Mouse (Mus musculus) kidney, postnatal 36 days (tissue): Measurements from ENCODE around the gene Meltf.
"Not testable (repeated sequence)": the region's sequence is repeated elsewhere in the genome, so short reads cannot be mapped to it uniquely, and the experiment has no call there.

Experiments used
- DNase-seq, 2 experiments: peaks; one replicate each; pipeline ENCODE4 v3.0.0; 2021 to 2022; ENCODE audit warnings: mixed read lengths in 2 of 2

Gene Meltf

GRCm38 (mm10) chr16:31935091-31935979, 56.7 kb downstream of the Meltf start:
- DNase-seq: no peak

DNA sequence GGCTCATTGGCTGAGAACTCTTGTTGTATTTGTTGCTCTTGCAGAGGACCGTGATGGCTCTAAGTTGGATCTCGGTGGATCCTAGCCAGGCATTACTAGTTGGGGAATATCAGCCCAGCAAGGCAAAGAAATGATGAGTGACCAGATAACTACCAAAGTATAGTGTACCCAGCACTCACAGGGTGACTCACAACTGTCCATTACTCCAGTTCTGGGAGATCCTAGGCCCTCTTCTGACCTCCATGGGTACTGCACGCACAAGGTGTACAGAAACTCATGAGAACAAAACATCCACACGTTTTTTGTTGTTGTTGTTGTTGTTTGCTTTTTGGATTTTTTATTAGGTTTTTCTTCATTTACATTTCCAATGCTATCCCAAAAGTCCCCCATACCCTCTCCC, 58.0 kb downstream of the Meltf start:
- no peak for DNase-seq

DNA sequence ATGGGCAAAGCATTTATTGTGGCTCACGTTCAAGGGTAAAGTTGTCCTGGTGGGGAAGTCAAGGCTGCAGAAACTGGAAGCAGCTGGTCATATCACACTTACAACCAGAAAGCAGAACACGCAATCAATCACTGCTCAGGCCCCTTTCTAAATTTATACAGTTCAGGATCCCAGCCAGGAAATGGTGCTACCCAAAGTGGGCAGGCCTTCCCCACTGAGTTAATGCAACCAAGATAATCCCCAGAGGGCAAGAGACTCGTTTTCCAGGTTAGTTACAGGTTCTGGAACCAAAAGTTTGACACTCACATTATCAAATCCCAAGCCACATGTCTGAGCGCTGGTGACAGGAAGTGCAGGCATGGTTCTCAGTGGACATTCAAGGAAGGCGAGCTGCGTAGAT, 60.2 kb downstream of the Meltf start:
- no peak for DNase-seq

GRCm38 (mm10) chr16:31940586-31940985, 62.0 kb downstream of the Meltf start:
- no peak for DNase-seq

- DNase-seq: peak; percentile 72 to 92
Observed at GRCm38 (mm10) chr16:31943980-31944379, 65.4 kb downstream of the Meltf start.

DNA sequence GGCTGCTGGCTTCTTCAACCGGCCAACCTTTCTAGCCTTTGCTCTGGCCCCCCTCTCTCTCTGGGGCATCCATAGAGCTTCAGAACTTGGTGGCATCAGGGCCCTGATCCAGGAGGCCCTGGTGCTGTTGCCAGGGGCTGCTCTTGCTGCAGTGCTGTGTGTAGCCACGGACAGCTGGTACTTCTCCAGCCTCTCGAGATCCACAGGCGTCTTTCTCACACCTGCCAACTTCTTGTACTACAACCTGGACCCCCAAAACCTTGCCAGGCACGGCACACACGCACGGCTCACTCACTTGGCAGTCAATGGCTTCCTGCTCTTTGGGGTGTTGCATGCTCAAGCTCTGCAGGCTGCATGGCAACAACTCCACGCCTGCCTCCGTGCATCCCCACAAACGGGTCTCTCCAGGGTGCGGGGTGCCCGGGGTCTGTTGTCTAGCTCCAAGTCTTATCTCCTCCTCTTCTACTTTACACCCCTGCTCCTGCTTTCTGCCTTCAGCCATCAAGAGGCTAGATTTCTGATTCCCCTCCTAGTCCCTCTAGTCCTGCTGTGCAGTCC, 66.2 kb downstream of the Meltf start:
- no peak for DNase-seq

GRCm38 (mm10) chr16:31945372-31945771, 66.8 kb downstream of the Meltf start:
- DNase-seq: no peak

DNA sequence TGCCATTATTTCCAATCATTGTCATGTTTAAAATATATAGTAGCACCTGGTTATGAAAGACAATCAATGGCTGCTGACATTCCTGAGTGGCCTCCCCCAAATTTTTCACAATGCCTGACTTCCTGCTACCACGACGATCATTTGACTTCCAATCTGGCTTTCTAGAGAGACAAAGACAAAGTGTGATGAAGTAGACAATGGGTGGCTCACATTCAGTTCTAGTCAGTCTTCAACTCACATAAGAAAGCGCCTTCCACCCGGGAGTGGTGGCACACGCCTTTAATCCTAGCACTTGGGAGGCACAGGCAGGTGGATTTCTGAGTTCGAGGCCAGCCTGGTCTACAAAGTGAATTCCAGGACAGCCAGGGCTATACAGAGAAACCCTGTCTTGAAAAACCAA, 67.4 kb downstream of the Meltf start:
- DNase-seq: not testable (repeated sequence)

- no peak for DNase-seq
Observed at GRCm38 (mm10) chr16:31947333-31947732, 68.7 kb downstream of the Meltf start.

GRCm38 (mm10) chr16:31947901-31948316, 69.3 kb downstream of the Meltf start:
- no peak for DNase-seq

DNA sequence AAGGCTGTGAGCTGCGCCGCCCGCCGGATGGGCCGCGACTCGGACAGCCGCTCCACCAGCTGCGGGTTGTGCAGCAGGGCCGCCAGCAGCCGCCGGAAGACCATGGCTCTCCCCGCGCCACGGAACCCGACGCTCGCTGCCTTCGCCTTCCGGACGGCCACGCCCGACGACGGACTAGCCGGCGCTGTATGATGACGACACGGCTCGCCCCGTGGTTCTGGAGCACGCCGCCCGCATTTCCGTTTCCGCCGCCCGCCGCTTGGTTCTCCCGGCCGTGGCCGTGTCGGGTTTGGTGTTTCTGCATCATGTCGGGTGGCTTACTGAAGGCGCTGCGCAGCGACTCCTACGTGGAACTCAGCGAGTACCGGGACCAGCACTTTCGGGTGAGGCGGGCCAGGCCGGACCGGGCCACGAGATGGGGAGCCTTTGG, 69.8 kb downstream of the Meltf start, which contains the start of the genes 0610012G03Rik and Ncbp2:
Gene 0610012G03Rik, minus strand, starts transcription at position 150 of the 430 bp plus-strand sequence.
Gene Ncbp2, plus strand, starts transcription at position 169 of the 430 bp plus-strand sequence.
- peak; percentile 96 to 98 for DNase-seq
